Mouse (Mus musculus) thymus, postnatal 14 days (tissue): ENCODE measurements around the gene Trmt112.
"Not testable (repeated sequence)": the region's sequence is repeated elsewhere in the genome, so short reads cannot be mapped to it uniquely, and the experiment has no call there.

ENCODE experiments used
- DNase-seq: peaks from one replicate; pipeline ENCODE4 v3.0.0; 2021

The Trmt112 gene

DNA sequence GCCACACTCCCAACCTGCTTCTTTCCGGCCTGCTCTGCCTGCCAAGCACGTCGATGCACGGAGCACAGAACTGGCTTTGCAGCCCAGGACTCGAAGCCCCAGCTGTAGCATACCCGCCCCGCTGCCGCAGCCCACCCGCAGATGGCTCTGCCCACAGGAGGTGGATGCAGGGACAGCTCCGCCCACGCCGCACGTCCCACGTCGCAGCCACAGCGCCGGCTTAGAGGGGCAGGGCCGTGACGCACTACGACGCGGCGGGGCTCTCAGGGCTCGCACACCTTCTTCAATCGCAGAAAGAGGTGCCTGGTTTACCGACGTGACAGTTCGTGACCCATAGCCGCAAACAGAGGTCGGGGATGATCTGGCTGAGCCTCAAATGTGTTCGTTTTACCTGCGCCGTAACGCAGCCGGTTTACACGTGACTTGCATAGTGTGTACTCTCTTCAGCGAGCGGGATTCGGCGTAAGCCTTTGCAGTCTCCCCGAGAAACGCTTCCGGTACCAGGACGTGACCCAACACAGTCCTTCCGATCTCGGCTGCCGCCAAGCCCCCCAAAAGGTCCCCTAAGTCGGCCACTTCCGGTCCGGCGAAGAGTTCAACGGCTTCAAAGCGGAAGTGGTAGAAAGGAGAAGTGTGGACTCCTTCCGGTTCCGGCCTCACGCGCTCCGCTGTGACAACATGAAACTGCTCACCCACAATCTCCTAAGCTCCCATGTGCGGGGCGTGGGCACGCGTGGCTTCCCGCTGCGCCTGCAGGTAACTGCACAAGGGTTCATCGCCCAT lies at the start of gene Trmt112, which contains the start of gene Prdx5:
Gene Trmt112, plus strand, starts transcription at position 192 of the 783 bp plus-strand sequence.
Gene Prdx5, minus strand, starts transcription at position 600 of the 783 bp plus-strand sequence.
- DNase-seq, result peak; percentile 93

DNA sequence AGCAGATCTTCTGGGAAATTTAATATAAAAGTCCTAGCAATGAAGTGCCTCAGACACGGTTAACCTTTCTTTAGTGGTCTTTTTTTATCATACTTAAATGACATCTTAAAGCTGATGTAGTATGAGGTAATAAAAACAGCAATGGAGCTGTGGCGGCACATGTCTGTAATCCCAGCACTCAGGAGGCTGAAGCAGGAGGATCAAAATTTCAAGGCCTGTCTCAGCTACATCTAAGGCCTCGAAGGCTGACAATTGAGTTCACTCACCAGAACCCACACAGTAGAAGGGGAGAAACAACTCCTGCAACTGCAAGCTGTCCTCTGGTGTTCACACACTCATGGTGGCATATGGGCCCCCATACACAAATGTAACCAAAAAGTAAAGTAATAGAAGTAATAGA lies 49.5 kb upstream of the Trmt112 start:
- DNase-seq, result no peak

DNA sequence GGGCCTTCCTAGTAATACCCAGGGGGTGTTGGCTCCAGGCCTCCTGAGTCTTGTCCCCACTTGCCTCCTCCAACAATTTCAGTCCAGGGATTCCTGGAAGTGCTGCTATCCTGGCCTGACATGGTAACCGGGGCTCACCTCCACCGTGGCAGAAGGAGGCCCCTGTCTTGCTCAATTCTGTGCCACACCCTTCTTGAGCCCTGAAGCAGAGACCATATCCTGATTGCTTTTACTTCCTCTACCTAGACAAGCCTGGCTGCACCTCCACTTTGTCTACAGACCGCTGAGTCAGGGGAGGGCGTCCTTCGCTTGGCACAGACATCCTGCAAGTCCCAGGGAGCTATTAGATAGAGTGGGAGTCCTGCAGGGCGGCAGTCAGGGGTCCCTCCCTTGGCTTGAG lies 48.8 kb upstream of the Trmt112 start:
- no peak for DNase-seq

DNA sequence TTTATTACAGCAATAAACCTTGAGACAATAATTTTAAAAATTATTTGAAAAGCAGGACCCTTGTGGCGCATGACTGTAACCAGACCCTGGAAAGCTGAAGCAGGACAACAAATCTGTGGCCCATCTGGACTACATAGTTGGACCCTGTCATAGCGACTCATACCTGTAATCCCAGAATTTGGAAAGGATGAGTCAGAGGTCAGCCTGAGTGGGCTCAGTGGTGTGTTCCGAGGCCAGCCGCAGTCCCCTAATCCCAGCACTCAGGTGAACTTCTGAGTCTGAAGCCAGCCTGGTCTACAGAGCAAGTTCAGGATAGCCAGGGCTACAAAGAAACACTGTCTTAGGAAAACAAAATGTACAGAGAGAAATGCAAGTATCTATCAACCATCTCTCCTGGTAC lies 48.0 kb upstream of the Trmt112 start:
- DNase-seq, result no peak

DNA sequence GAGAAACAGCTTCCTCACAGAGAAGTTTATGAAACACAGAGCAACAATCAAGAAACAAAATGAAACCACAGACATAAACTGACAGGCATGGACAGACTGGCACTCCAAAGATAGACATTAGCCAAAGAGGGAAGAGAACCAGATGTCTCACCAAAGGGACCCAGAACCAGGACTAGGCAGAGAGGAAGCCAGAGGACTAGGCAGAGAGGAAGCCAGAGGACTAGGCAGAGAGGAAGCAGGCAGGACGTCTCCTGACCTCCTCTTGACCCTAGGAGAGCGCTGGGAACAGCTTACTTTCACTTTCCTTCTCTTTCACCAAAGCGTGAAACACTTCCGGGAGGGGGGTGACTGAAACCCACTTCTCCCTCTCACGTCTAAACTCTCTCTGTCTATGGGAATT lies 40.1 kb upstream of the Trmt112 start:
- DNase-seq, result peak; percentile 74

DNA sequence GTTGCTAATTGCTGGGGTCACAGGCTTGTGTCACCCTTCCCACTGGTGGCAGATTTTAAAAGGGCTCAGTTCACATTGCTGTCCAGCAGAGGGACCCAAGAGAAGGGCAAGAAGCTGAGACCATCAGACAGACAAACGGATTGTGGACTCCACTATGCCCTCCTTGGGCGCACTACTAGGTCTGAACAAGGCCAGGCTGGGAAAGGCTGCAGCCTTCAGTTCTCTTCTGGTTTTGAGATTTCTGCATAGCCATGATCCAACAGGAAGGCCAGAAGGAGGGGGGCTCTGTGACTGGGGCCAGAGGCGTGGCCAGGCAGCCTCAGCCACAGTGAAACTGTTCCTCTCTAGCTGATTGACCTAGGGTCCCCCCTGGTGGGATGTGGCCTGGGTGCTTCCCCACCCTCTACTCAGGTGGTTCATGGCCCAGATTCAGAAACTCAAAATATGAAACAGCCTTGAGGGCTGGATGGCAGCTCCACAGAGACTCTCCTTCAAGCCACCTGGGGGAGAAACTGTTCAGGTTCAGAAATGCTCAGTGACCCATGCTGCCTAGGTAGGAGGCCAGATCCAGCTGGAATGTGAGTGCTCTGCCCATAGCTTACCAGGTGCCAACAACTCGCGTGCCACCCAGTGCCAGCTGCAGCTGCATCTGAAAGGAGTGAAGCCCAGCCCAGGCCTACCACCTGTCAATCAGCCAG lies 37.8 kb upstream of the Trmt112 start:
- peak; percentile 79 for DNase-seq

DNA sequence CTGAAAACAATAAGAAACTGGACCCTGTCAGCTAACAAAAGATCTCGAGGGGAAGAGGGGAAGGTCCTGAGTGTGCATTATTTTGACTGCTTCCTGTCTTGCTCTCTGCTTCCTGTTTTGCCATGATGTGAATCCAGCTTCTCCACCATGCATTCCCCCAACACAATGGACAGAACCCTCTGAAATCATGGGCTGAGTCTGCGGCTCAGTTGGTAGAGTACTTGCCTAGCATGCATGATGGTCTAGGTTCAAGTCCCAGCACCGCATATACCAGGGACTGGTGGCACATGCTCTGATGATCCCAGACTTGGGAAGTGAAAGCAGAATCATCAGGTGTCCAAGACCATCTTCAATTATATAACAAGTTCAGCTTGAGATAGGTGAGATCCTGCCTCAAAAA lies 36.8 kb upstream of the Trmt112 start:
- no peak for DNase-seq

DNA sequence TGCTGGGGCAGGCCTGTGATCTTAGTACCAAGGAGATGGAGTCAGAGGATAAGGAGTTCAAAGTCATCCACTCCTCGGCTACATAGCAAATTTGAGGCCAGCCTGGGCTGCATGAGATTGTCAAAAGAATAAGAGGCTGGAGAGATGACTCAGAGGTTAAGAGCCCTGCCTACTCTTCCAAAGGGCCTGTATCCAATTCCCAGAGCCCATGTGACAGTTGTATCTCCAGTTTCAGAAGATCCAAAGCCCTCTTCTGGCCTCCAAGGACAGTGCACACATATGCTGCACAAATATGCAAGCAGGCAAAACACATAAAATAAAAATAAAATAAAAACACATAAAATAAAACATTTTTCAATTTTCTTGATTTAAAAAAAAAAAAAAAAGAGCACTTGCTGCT lies 35.2 kb upstream of the Trmt112 start:
- DNase-seq, result no peak

DNA sequence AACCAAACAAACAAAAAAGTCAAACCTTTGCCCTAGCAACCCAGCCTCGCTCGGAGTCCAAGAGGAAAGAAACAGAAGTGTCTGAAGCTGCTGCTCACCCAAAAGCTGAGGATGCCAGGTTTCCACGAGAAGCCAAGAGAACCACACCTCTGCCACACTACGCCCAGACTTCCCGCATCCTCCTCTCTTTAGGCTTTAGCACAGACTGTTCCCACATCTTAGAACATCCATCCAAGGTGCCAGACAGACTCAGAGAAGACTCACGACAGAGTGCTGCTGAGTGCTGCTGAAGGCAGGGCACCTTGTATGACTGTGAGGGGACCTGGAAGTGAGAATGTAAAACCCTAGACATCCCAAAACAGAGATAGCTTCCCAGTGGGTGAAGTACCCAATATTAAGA lies 33.7 kb upstream of the Trmt112 start:
- DNase-seq, result no peak

DNA sequence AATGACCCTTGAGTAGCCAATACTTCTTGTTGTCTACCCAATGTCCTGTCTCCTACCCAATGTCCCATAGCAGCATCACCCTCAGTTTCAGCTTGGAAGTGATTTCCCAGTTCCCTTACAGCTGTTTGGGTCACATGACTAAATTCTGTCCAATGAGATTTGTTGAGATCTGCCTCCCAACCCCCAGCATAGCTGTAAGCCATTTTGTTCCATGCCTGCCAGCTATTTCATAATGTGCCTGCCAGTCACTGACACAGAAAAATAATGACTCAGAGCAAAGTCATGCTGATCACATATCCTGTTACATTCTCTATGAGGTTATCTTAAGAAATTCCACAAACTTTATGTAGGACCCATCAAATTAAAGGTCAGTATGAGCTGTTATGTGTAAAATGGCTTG lies 32.7 kb upstream of the Trmt112 start:
- DNase-seq, result no peak

DNA sequence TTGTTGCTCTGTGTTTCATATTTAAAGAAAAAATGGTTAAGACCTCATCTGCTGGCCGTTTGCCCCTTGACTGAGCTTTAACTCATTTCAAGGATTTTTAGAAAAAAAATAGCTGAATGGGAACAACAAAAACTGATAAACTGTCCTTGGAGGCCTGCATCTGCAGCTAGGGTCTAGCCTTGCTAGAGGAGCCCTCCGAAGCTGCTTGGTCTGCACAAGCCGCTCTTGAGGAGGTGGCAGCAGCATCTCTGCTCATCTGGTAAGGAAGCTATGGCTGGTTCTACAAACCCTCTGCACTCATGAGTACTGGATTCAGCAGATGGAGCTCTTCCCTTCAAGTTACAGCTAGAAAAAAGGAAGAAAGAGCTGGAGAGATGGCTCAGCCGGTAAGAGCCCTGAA lies 31.5 kb upstream of the Trmt112 start:
- DNase-seq, result no peak

DNA sequence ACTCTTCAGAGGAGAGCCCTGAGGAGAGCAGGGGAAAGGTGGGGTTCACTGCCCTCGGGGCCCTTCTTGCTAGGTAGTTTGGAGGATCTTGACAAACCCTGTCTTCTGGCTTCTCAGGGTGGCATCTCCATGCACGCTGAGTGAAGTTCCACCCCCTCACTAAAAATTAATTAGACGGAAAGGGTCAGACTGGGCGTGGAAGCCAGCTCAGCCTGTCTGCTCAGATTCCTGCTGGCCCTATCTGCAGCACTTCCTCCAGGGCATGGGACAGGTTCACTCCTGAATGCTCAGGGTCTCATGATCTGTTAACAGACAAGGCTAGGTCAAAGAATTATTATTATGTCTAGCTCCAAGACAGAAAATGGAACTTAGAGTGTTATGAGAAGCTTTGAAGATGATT lies 17.0 kb upstream of the Trmt112 start:
- no peak for DNase-seq

DNA sequence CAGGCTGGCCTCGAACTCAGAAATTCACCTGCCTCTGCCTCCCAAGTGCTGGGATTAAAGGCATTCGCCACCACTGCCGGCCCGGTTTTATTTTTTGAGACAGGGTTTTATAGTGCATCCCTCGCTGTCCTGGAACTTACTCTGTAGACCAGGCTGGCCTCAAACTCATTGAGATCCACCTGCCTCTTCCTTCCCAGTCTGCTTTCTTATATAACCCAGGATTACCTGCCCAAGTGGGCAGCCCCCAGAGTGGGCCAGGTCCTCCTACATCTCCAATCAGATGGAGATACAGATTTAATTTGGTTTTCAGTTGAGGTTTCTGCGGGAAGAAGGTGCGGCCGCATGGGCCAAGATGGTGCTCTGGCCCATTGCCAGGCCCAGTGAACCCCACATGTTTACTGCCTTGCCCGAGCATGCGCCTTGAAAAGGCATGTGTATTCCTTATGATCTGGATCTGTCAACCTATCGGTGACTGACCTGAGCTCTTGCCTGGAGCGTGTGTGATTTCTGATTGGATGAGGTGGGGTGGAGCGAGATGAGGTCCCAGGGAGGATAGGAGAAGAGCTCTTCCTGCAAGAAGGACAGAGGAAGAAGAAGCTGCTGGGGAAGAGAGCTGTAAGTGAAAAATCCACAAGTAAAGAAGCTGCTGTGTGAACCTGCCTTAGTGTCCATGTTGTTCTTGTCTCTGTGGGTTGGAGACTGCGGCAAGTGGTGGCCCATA lies 15.6 kb upstream of the Trmt112 start:
- DNase-seq, result no peak

DNA sequence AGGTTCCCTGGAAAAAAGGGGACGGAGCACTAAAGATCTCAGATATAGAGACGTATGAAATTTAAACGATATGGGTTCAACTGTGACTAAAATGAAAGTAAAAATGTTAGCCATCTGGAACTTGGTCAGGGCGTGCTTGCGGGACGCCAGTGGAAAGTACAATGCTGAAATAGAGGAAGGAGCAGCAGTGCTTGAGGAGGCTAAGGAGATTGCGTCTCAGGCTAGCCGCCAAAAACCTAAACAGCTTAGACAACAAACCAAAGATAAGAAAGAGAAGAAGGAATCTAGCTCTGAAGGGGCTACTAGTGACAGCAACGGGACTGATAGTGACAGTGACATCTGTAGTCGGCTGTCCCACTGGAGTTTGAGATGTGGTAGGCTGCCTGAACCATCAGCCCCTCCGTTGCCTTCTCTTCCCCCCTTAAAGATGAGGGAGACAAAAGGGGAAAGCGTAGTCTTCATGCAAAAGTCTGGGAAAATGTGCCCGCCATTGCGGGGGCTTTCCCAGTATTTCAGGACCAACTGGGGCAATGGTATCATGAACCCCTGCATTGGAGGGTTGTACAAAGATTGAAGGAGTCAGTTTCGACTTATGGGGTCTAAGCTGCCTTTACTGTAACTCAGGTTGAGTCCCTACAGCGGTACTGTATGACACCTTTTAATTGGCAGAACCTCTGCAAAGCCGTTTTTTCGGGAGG lies 13.7 kb upstream of the Trmt112 start:
- not testable (repeated sequence) for DNase-seq

DNA sequence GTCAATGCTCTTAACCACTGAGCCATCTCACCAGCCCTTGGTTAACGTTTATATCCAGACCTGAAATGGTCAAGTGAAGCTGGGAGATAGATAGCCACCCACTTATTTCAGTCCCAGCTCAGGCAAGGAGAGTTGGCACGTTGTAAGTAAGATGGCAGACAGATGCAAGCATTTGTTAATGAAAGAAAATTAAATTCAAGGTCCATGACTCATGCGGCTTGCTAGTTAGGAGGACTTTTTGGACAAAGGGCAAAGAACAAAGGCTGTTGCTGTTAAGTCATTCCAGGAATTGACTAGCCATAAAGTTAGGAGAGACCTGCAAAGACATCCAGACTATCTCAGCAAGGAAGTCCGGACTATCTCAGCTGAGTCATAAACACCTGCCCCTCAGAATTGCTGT lies 9.9 kb upstream of the Trmt112 start:
- no peak for DNase-seq

DNA sequence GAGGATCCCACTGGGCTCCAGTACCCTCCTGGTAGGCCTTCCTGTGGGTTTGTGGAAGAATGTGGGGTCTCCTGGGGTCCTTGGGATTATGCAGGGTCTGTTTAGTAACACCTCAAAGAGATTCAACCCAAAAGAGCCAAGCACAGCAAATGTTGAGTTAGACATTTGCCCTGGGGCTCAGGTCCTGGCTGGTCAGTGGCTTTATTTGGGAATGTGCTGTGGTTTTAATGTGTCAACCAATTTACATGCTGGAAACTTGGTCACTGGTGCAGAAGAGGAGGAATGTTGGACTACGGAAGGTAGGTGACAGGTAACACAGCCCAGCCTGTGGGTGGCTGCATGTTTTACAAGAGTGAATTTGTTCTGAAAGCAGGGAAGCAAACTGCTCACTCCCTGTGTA lies 6.5 kb upstream of the Trmt112 start:
- DNase-seq, result no peak

DNA sequence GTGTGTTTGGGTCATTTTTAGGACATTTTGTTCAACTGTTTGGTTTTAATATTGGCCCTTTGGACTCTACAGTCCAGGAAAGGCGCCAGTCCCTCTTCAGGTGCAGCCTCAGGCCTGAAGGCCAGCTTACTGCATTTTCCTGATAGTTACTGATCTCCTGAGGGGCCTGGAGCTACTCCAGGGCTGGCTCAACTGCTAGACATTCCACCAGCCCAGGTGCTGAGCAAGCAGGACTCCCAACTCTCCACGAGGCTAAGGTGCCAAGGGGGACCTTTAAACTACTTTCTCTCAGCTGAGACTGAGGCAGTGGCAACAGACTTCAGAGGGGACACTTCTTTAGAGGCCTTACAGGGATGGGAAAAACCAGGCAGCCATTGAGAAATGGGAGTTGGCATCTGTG lies 4.7 kb upstream of the Trmt112 start:
- DNase-seq, result no peak

DNA sequence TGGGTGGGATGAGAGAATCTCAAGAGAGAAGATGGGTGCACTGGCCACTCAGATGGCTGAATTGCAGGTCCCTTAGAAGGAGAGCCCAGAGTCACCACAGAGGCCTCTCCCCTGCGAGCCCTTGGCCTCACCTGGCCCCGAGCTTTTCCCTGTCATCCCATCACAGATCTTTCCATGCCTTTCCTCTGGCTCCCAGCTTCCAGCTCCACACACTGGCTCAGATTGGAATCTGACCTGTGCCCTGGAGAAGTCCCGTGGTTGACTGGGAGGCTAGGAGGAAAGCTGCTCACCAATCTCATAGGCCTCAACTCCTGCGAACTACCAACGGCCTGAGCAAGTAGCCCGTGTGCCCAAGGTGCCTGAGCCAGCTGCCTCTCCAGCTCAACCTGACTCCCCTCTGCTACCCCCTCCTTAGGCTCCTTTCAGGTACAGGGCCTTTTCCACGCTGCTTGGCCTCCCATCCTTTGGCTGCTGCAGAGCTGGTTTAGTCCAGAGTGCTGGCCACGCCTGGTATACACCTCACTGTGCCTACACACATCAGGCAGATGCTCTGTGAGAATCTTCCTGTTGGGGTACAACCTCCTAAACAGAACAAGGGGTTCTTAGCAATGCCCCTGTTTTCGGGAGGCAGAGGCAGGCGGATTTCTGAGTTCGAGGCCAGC lies 3.9 kb upstream of the Trmt112 start:
- DNase-seq, result no peak

DNA sequence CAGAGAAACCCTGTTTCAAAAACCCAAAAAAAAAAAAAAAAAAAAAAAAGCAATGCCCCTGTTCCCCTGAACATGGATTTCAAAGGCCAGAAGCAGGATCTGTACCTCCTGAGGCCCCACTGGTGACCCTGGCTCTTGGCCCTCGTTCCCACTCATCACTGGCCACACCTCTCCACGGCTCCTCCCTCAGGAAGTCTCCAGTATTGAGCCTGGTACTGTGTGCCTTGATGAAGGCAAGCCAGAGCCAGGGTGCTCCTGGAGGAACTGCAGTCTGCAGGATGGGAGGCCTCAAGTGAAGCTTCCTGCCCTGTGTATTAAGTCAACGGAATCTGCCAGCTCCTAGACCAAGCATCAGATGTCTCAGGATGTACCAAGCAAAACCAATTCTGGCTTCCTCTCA lies 3.3 kb upstream of the Trmt112 start:
- DNase-seq, result no peak

DNA sequence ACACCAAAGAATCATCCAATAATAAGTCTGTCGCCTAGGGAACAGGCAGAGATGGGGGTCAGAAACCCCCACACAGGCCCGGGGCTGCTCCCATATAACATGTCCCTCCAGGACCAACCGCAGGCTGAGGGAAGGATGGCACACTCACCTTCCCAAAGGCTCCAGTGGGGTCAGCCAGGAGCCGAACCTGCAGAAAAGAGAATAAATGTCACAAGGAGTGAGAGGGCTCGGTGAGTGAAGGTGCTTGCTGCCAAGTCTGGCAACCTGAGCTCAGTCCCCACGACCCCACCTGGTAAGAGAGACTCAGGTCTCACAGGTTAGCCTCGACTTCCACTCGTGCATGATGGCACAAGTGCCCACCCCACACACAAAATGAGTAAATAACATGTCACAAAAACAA lies 2.4 kb upstream of the Trmt112 start:
- no peak for DNase-seq

DNA sequence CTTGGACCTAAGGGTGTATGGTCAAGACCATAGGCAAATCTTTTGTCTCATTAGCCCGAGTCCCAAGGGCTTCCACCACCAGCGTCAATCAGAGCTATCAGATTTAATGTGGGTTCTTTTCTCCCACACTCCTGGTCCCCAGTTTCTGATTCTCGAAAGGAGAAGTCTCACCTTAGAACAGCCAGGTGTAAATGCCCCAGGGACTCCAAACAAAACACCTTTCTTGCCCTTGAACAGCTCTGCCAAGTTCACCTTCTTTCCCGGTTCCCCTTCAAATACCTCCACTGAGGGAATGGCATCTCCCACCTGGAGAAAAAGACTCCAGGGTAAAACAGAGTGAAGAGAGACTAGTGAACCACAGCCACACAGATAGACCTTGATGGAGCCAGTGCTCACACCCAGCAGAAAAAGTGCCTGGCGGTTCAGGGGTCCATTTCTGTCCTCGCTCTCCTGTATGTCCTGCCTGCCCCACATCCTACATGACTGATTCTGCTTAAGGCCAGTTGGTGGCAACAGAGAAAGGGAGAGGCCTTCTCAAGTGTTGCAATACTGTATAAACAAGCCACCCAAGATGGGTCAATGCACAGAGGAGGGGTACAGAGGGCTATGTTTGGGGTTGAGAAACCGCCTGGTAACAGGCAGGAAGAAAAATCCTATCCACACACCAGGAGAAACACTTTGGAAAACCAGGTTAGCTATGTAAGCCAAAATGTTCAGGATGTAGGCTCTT lies 1.5 kb upstream of the Trmt112 start:
- DNase-seq, result no peak

DNA sequence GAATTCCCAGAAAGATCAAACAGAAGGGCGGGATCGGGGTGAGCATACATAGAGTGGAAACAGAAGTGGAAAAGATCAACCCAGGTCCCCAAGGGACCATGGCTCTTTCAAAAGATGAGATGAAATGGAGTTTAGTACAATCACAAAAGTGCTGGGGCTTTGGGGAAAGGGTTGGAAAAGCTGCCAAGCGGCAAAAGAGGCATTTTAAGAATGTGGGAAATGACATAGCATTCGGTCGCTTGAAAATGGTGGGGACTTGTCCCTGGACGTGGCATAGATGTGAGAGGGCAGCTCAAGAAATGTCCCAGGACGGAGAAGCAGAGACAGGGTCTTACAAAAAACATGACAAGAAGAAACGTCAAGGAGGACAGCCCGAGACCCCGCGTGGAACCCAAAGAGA lies 477 bp upstream of the Trmt112 start:
- DNase-seq, result no peak
